Mouse (Mus musculus) regulatory T cell (primary cell): ENCODE data around the gene Trim30d.
"Not testable (repeated sequence)": the region's sequence is repeated elsewhere in the genome, so short reads cannot be mapped to it uniquely, and the experiment has no call there.

Source experiments
- in situ Hi-C: fragments of 300-600 bp; cut with MboI, MseI; formaldehyde crosslinking; loops from one replicate; pipeline ENCODE4 v1.15.1; 2025; ENCODE audit warnings: high pct_unique_total_duplicates

The Trim30d gene

GRCm38 (mm10) chr7:104507421-104508065, at the start of gene Trim30d:
Trim30d (minus strand) TSS chr7:104507849.
- in situ Hi-C loops, result not testable (repeated sequence)

DNA sequence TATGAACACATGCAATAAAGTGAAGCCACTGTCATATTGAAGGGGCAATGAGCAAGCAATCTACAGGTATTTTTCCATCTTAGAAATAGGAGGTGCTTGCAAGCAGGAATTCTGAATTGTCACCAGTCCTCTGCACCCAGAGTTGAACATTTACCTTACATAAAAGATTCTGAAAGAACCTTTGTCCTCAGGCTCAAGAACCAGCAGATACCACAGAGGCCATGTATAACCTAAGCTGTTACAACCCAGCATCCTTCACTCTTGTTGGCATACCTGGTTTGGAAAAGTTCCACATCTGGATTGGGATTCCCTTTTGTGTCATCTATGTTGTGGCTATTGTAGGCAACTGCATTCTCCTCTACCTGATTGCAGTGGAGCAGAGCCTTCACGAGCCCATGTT, 45.1 kb upstream of the Trim30d start:
- in situ Hi-C loops, result no loop called here

GRCm38 (mm10) chr7:104549833-104550232, 42.2 kb upstream of the Trim30d start, which contains the start of gene Olfr651:
Olfr651 (plus strand) TSS chr7:104550133.
- in situ Hi-C loops, result no loop called here

- in situ Hi-C loops, result loop anchor here (5.0 kb wide), 1 partner anchor 101 kb away; the partner anchor contains the start of gene Olfr655
Measured at GRCm38 (mm10) chr7:104501589-104502371, 5.9 kb downstream of the Trim30d start.

DNA sequence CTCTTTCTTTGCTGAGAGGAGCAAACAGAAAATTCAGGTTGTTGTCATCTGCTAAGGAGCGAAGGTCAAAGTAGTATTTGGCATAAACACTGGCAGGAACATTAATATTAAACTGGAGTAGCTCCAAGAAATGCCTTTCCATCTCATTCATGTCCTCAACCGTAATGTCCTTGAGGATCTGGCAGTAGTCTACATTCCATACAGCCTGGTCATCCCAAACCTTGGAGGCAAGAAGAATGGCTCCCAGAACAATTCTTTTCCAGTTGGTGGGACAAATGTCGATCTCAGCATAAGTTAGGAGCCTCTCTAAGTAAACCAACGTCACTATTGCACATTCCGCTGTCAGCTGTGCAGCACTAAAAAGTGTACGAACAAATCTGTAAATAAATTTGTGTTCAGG, 6.5 kb downstream of the Trim30d start:
- in situ Hi-C loops, result loop anchor here (5.0 kb wide), 1 partner anchor 101 kb away; the partner anchor contains the start of gene Olfr655

DNA sequence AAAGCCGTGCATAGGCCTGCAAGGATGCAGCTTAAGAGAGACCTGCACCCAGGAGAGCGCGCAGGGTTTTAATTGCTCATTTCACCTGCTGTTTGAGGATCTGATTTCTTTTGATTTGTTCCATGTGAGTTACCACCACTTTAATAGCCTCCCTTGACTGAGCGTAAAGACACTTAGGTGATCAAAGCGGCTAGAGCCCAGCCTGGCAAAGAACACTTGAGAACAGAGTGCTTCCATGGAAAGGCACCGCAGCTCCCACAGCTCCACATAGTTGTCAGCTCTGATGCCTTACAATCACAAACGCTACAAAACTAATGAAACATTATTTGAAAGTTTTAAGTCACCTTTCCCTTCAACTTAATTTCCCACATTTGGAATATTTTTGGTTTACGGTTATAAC, 8.2 kb downstream of the Trim30d start:
- in situ Hi-C loops, result not testable (repeated sequence)

DNA sequence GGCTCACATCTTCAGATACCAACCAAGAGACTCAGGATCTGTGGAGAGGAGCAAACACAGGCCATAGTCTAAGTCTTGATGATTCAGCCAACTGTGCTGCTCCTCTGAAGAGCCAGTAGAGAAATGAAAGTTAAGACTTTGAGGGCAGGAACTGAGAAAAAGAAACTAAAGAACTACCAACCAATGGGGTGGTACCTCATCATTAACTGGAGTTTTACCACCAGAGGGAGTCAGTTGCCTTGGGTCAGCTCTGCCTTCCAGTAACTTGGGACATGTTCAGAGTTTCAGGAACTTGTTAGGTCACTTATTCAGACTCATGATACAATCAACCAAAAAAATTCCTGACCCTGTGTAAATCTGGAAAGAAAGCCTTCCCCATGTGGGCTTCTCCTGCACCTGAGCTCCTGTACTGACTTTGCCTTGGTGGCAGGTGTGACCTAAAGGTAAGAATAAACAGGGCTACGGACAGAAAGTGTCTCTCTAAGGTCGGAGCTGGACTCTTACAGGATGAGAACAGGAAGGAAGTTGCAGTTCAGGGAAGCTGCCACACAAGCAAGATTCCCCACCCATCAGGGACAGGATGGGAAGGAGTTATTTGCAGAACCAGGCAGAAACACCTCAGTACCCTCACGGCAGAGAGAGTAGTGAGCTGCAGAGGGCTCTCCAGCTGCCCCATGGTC, 42.4 kb downstream of the Trim30d start, which contains the start of gene Trim30a:
Trim30a (minus strand) TSS at position 129 of the 680 bp plus-strand sequence.
- in situ Hi-C loops, result no loop called here

GRCm38 (mm10) chr7:104445961-104446645, 61.5 kb downstream of the Trim30d start:
- in situ Hi-C loops, result loop anchor here (5.0 kb wide), 2 partner anchors 94 to 156 kb away; partner anchors contain the start of genes Olfr655 and Trim12c
